Mouse (Mus musculus) small intestine, adult 2 months (tissue): Measurements from ENCODE around the gene Gm11114.

Experiments
- CTCF ChIP-seq: fragments of 200-500 bp; IDR thresholded peaks from 2 replicates; pipeline ENCODE4 v1.5.1; 2012; ENCODE audit warnings: low read depth, mild to moderate bottlenecking, control low read depth, inconsistent platforms, low read length, moderate library complexity, mixed read lengths; ENCODE audit not compliant: insufficient replicate concordance, insufficient read length; ENCODE audit errors: extremely low read depth
- POLR2A ChIP-seq: fragments of 200-500 bp; IDR thresholded peaks from 2 replicates; pipeline ENCODE4 v1.6.1; 2012; ENCODE audit warnings: low read depth, mild to moderate bottlenecking, control low read depth, inconsistent platforms, low read length, moderate library complexity

DNA sequence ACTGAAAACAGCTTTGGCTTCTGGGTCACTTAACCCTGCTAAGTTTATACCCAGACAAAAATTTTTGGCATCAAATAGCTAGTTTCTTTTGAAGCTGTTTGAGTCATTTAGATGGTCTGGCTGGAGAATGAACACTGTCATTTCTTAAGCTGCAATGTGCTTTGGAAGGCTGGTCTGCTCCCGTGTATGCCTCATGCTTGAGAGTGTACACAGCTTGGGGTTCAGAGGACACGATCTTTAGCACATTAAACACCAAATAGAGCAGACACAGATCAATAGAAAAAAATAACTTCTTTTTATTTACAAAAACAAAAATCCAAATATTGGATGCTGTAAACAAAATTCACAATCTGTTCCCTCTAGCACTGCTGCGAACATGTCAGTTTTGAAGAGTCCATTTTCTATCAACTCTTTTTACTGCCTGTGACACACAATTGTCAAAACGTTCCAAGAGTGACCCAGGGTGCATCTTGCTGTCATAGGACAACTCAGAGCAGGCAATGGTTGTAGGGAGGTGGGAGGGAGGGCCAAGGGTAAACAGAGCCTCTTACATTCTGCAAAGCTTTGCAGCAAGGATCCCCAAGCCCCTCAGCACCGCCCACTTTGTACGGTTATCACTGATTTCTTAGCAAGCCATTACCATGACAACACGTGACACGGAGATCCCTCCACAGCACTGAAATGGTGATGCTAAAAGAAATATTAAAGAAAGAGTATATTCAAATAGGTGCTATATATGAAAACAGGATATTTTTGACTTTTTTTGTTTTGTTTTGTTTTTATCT, 7.8 kb downstream of the Gm11114 start:
- TF ChIP-seq CTCF (no peak), POLR2A (no peak)
